Mouse (Mus musculus) frontal cortex, adult (tissue): ENCODE data around the gene Abi2.

Source experiments
- ATAC-seq: cut with Nextera tagmentation; 2 replicates; pipeline ENCODE4 v1.9.2; 2017; ENCODE audit warnings: mild to moderate bottlenecking, moderate library complexity, mixed read lengths; ENCODE audit not compliant: low TSS enrichment

The Abi2 gene

DNA sequence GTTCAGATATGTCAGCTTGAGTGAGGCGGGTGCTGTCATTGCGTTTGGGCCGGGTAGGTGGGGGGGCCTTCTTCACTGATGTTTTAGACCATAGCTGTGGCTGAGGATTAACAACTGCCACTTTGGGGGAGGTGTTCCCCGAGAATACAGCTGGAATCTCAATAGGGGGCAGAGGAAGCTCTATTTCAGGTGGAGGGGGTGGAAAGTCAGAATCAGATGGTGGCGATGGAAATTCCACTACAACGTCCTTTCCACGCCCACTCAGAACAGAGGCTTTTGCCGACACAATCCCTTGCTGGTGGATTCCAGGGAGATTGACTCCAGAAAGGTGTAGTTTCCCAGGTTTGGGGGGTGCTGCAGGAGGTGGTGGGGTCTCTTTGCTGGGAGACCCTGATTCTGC is 79.2 kb downstream of the Abi2 start:
- ATAC-seq, result peak; percentile 45

DNA sequence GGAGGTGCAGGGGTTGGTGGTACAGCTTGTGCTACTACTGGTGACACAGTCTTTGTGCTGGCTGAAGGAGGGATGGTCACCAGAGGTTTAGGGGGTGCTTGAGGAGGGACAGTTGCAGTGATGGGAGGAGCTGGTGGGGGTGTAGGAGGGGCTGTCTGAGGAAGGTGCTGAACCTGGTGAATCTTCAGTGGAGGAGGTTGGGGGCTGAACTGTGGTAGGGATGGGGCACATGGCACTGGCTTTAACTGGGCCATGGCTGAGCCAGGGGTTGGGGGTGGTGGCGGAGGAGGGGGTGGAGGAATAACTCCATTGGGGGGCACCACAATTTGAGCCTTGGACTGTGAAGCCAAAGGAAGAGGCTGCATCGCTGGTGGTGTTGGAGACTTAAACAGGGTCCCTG is 80.2 kb downstream of the Abi2 start:
- no peak; the same call in 1 of the 2 replicates for ATAC-seq

DNA sequence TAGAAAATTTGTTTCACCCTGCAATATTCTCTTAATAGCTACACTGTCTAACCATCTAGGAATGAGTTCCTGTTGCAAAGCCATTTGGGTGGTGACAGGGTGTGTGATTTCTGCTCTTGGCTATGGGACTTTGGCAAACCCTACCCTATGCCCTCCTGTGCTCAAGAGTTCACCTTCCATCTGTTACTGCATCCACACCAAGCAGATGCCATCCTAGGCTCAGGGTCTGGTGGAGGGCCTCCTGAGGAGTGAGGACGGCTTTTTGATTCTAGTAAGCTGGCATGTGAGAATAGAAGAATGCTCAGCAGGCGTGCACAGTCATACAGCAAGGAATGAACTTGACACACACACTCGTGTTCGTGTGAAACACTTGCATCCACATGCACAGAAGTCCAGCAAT is 81.1 kb downstream of the Abi2 start:
- no peak for ATAC-seq

DNA sequence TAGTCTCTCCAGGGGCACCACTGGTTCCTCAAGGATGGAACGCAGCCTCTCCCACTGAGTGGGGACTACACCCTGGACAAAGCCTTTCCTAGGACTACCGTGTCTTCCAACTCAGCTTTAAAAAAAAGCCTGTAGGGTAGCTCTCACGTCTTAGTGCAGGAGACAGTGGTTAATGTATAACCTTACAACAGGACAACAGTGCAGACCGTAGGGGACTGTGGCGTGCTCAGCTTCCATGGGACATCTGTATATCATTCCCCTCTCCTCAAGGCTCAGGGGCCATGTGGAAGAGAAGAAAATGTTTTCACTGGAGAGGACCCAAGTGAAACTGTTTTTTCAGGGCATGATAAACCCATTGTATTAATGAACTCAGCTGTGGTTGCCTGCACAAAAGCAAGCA is 83.0 kb downstream of the Abi2 start:
- no peak for ATAC-seq

DNA sequence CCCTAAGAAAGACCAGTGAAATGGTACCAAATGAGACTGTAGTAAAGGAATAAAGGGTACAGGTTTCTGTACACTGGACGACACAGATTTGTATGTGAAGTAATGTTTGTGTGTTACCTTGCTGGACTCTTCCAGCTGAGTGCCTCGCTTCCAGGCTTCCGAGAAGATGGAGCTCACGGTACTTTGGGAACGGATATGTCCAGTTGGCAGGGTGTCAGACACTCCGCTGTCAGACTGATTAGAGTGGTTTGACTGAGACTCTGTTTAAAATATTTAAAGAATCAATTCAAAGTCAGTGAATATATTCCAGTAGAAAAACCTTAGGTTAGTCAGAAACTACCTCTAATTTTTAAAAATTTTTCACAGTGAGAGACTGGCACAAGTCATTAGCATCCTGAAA is 84.0 kb downstream of the Abi2 start:
- ATAC-seq, result no peak

DNA sequence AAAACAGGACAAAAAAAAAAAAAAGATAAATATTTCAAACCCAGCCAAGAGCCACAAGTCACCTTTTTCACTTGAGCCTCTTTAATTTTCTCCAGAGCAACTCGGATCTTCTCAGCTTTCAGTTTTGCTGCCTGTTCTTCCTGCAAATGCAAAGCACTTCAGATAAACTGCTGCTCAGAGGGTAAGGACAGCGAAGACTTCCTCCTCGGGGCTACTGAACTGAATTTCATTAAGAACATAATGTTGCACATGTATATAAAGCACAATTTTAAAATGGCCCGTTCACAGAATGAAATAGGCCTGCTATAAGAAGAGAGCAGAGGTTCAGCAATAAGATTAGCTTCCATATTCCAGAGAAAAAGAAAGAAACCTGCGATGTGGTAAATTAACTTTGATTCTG is 94.0 kb downstream of the Abi2 start:
- peak; percentile 47; the same call in 1 of the 2 replicates for ATAC-seq

DNA sequence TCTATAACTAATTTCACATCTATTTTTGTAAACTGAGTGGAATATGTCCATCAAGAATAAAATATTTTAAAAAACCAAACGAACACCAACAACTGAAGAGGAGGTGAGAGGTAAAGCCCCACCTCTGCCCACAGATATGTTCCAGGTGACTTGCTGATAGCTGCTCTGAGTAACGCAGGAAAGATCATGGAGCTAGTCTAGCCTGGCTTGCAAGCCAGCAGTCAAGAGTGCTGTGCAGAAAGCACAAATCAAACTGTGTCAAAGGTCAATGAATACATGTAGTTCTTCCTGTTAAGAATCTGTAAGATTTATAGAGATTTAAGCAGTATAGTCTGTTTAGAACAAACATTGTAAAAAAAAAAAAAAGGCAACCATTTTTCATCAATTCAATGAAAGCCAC is 101.2 kb downstream of the Abi2 start:
- ATAC-seq, result no peak

DNA sequence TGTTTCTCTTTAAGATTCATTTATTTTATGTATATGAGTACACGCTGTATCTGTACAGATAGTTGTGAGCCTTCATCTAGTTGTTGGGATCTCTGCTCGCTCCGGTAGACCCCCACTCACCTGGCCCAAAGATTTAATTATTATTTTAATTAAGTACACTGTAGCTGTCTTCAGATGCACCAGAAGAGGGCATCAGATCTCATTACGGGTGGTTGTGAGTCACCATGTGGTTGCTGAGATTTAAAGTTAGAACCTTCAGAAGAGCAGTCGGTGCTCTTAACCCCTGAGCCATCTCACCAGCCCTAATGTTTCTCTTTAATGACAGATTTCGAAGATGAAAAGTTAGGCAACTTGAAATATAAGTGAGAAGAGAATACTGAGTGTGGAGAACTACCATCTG is 120.7 kb downstream of the Abi2 start:
- ATAC-seq, result no peak

DNA sequence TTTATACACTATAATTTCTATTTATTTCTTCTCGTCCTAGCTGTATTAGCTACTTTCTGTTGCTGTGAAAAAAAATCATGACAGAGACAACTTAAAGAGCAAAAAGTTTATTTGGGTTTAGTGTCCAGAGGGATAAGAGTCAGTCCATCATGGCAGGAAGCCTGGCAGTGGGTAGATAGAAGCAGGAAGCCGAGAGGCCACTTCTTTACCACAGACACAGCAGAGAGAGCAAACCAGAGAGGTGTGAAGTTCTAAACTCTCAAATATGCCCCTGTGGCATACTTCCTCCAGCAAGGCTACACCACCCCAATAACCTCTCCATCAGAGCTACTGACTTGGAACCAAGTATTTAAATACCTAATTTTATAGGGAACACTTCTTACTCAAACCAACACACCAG is 121.2 kb downstream of the Abi2 start:
- no peak for ATAC-seq
